Mouse (Mus musculus) bone marrow, adult 2 months (tissue): ENCODE measurements around the gene Scd2. TPM values are rescaled to one million over a fixed set of nuclear protein-coding genes. Genes with fewer than 3 reads are reported as not detected.

Experiments used
- H3K27ac ChIP-seq: fragments of 200-500 bp; 2 replicates; pipeline ENCODE4 v1.5.1; 2012; ENCODE audit warnings: low read depth, mild to moderate bottlenecking, control low read depth, inconsistent platforms, low read length; ENCODE audit not compliant: control insufficient read depth, poor library complexity, insufficient read depth
- H3K4me1 ChIP-seq: fragments of 200-500 bp; 2 replicates; pipeline ENCODE4 v1.6.1; 2011; ENCODE audit warnings: low read length; ENCODE audit not compliant: control insufficient read depth, insufficient read depth
- H3K4me3 ChIP-seq: fragments of 200-500 bp; replicated peaks from 2 replicates; pipeline ENCODE3; 2011; ENCODE audit warnings: mild to moderate bottlenecking, low read depth, low read length, control low read depth; ENCODE audit not compliant: control insufficient read depth
- CTCF ChIP-seq: fragments of 200-500 bp; IDR thresholded peaks from 2 replicates; pipeline ENCODE4 v1.5.1; 2011; ENCODE audit warnings: low read length, control low read depth; ENCODE audit not compliant: control insufficient read depth, insufficient read depth
- POLR2A ChIP-seq: fragments of 200-500 bp; IDR thresholded peaks from 2 replicates; pipeline ENCODE4 v1.6.1; 2011; ENCODE audit warnings: low read depth, mild to moderate bottlenecking, control low read depth, low read length, borderline replicate concordance; ENCODE audit not compliant: control insufficient read depth
- WGBS: fragments of 180-500 bp; shearing (Covaris S2); methylation state at CpG from one replicate; pipeline ENCODE4 v1.1.7; 2018; 5-methylcytosine and 5-hydroxymethylcytosine counted together
- polyA plus RNA-seq: library from polyadenylated mRNA; stranded (reverse); fragments of >200 nt; gene quantifications from 2 replicates; pipeline ENCODE4 v1.2.4, GENCODE M21; 2011; ENCODE audit warnings: low replicate concordance; ENCODE audit not compliant: missing spikeins, insufficient read depth, insufficient read length

Gene Scd2
- polyA plus RNA-seq, 1 experiment = 19.7 TPM

- TF ChIP-seq POLR2A (no peak), CTCF (no peak)
- no peak overlapping the region for H3K27ac ChIP-seq
- WGBS = 53% methylated on average over 8 of the region's 8 CpGs
- H3K4me3 ChIP-seq = no peak overlapping the region
- no peaks in the 10 kb centered on the region for H3K4me1 ChIP-seq
Observed at GRCm38 (mm10) chr19:44332326-44332725, 38.9 kb downstream of the Scd2 start.

- WGBS = 77% methylated on average over 10 of the region's 10 CpGs
- H3K4me1 ChIP-seq = no peaks in the 10 kb centered on the region
- no peak for TF ChIP-seq CTCF
- TF ChIP-seq POLR2A = no peak
- H3K4me3 ChIP-seq = no peak within 1 kb of the TSS
- H3K27ac ChIP-seq = no peak within 1 kb of the TSS
Observed at GRCm38 (mm10) chr19:44332833-44333623, 39.6 kb downstream of the Scd2 start, which contains the start of gene Scd4. Scd4 (plus strand) TSS chr19:44333092.

- Histone ChIP-seq H3K4me3 (no peak overlapping the region), H3K4me1 (no peaks in the 10 kb centered on the region), H3K27ac (no peak overlapping the region)
- WGBS = 78% methylated on average over 9 of the region's 9 CpGs
- TF ChIP-seq POLR2A = no peak
- TF ChIP-seq CTCF = no peak
Observed at GRCm38 (mm10) chr19:44333991-44334390, 40.5 kb downstream of the Scd2 start.

GRCm38 (mm10) chr19:44335876-44336662, 42.6 kb downstream of the Scd2 start:
- WGBS = 79% methylated on average over 6 of the region's 6 CpGs
- H3K4me3 ChIP-seq = no peak overlapping the region
- H3K27ac ChIP-seq = no peak overlapping the region
- no peaks in the 10 kb centered on the region for H3K4me1 ChIP-seq
- TF ChIP-seq POLR2A (no peak), CTCF (no peak)

GRCm38 (mm10) chr19:44349689-44350088, 56.2 kb downstream of the Scd2 start:
- no peak overlapping the region for H3K4me3 ChIP-seq
- TF ChIP-seq POLR2A (no peak), CTCF (no peak)
- H3K27ac ChIP-seq = no peak overlapping the region
- 60% methylated on average over 8 of the region's 8 CpGs for WGBS
- no peaks in the 10 kb centered on the region for H3K4me1 ChIP-seq

GRCm38 (mm10) chr19:44351756-44352155, 58.3 kb downstream of the Scd2 start:
- WGBS = 68% methylated on average over 7 of the region's 7 CpGs
- Histone ChIP-seq H3K4me1 (no peaks in the 10 kb centered on the region), H3K27ac (no peak overlapping the region), H3K4me3 (no peak overlapping the region)
- TF ChIP-seq POLR2A = no peak
- no peak for TF ChIP-seq CTCF

Other genes with a start within 250 kb of the Scd2 start
- gene Erlin1, start 223.9 kb upstream of the Scd2 start, polyA plus RNA-seq = 7.4 and 8.4 TPM in 2 replicates
- gene Chuk, start 186.2 kb upstream of the Scd2 start, polyA plus RNA-seq = 21.4 and 31.3 TPM in 2 replicates
- 8.3 and 22.6 TPM in 2 replicates for gene Cwf19l1, start 157.8 kb upstream of the Scd2 start, polyA plus RNA-seq
- 40.9 and 78.0 TPM in 2 replicates for gene Bloc1s2, start 147.2 kb upstream of the Scd2 start, polyA plus RNA-seq
- gene Pkd2l1, start 101.2 kb upstream of the Scd2 start, polyA plus RNA-seq = not detected in 2 replicates
- 0.45 TPM in 1 of 2 replicates, not detected in the other for gene Scd3, start 90.4 kb upstream of the Scd2 start, polyA plus RNA-seq
- not detected in 2 replicates for gene Scd4, start 39.4 kb downstream of the Scd2 start, polyA plus RNA-seq
- gene Scd1, start 114.2 kb downstream of the Scd2 start, polyA plus RNA-seq = 29.4 and 37.4 TPM in 2 replicates
- gene Wnt8b, start 199.8 kb downstream of the Scd2 start, polyA plus RNA-seq = not detected in 2 replicates